Comparison of ENCODE assay signal across 5 mouse cellular contexts in the genomic region with DNA sequence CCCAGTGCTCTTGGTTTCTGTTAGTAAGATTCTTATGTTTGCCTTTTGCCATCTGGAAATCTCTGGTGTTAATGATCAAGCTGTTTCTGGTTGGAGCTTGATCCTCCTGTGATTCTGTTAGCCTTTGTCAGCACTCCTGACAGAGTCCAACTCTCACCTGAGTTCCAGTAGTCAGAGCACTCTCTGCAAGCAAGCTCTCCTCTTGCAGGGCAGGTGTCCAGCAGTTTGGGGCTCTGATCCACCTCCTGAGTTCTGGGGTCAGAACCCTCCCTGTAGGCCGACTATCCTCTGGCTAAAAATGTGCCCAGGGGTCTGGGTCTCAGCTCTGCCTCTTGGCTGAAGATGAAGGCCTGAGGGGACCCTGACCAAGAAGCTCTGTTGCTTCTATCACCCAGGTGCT.
A peak's percentile ranks its signal among the peaks of the same experiment; 100 is the strongest.
DNase-seq lines count a peak whose midpoint lies in the region.

No protein-coding gene starts in this region.

- peak; percentile 60 for DNase-seq in kidney, adult 18-20 months
- DNase-seq in kidney, adult 8-10 months: peak; percentile 69 to 83
- DNase-seq in kidney, postnatal 10 days: peak; percentile 39
- peak; percentile 66 to 81 for DNase-seq in kidney, postnatal 25 days
- peak; percentile 3 to 22 for DNase-seq in kidney, postnatal 4 days

Comparison
In these comparisons a context has a peak if more than half of its experiments do, and no peak if none do; other contexts are left out.
1. Peak in every context shown above with its lines: DNase-seq.
2. DNase-seq: peak in every context shown above with its lines; median percentile 76 in kidney, adult 8-10 months; 74 in kidney, postnatal 25 days; 60 in kidney, adult 18-20 months; 39 in kidney, postnatal 10 days; 12 in kidney, postnatal 4 days.